Comparison of ENCODE assay signal across 19 mouse cellular contexts in the genomic region with DNA sequence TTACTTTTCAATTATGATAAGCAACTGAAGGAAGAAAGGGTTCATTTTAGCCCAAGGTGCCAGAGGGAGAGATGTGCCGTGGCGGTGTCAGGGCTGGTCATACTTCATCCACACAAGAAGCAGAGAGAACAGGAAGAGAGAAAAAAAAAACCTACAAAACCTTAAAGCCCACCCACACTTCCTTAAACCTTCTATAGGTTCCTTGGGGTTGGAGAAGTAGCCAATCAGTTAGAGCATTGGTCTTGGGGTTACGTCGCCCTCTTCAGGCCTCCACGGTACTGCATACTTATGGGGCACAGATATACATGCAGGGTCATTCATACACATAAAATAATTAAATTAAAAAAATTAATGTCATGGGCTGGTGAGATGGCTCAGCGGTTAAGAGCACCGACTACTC. TPM values are rescaled to one million over a fixed set of nuclear protein-coding genes. Genes with fewer than 3 reads are reported as not detected.
DNase-seq lines count a peak whose midpoint lies in the region; ATAC-seq and TF ChIP-seq lines count a peak whose summit lies in the region.
"Had no signal": no experiment of that assay in that cellular context is flagged by ENCODE, and none has a peak within 500 bp of the region (broad histone marks: within the 10 kb centered on the region; RNA-seq: fewer than 3 reads in every experiment).

No protein-coding gene starts in this region.

- H3K4me1 ChIP-seq in lung, adult 2 months (ENCODE audit: control insufficient read depth, insufficient read depth, low read length): no peaks in the 10 kb centered on the region

- H3K4me3 ChIP-seq in lung, adult 2 months (replicated peaks; ENCODE audit: extremely low read depth, low read depth, low read length): no peak overlapping the region
- H3K4me3 ChIP-seq: heart, embryonic 12.5 days; left cerebral cortex, adult 2 months had no signal

- intact Hi-C loops in left cerebral cortex, postnatal 36 days (cut with DNase I): no loop called here

- no peak for TF ChIP-seq POLR2A in lung, adult 2 months (IDR thresholded peaks at IDR 0.05; ENCODE audit: borderline replicate concordance, extremely low read depth, low read depth, low read length)
- TF ChIP-seq POLR2A in brain, embryonic 14.5 days (IDR thresholded peaks at IDR 0.05; ENCODE audit: borderline replicate concordance, extremely low read depth, insufficient read depth, insufficient read length, poor library complexity, severe bottlenecking): no peak

- peak; percentile 49 for DNase-seq in CD4-positive, CD25-positive, alpha-beta regulatory T cell, adult 2 months (ENCODE audit: low read depth, low spot score)
- no peak for DNase-seq in lung, adult 2 months
- DNase-seq in lung, postnatal 14 days: no peak
- DNase-seq in B cell, adult 2 months: peak; percentile 29 to 46
- DNase-seq in brain, embryonic 14.5 days (ENCODE audit: low read depth): no peak
- no peak for DNase-seq in cerebellum, adult 11-12 months
- DNase-seq in left cerebral cortex, postnatal 36 days (ENCODE audit: low spot score in 2 of 2): no peak
- DNase-seq: adrenal gland, adult 2 months; cerebellum, adult 9-11 months; gastrocnemius, postnatal 14 days; heart, postnatal 4 days; thymus, postnatal 36 days had no signal

- 96% methylated on average over 7 of the region's 7 CpGs for WGBS in lung, adult 2 months

- TF ChIP-seq CTCF in lung, adult 2 months (IDR thresholded peaks at IDR 0.05; ENCODE audit: insufficient read depth, low read length): 0 out of 2 replicates have a peak, but pooled peaks have one; percentile 5
- peak; percentile 23; the same call in 1 of the 2 replicates for TF ChIP-seq CTCF in brain, embryonic 14.5 days (IDR thresholded peaks at IDR 0.05; ENCODE audit: borderline replicate concordance, extremely low read depth, insufficient read depth, insufficient read length)

- ATAC-seq in CD4-positive, CD25-positive, alpha-beta regulatory T cell, adult 4 months: no peak
- ATAC-seq: forebrain, embryonic 16.5 days; intestine, embryonic 16.5 days had no signal

RNA-seq across cellular contexts. Expression of gene Fbxo17, which starts 5.5 kb away (rescaled TPM):
- polyA plus RNA-seq in CD4-positive, CD25-positive, alpha-beta regulatory T cell, adult 4 months (2017; shearing (Covaris generic)): 10 to 100 TPM in 1 of 2 experiments, 1 to 10 TPM in 1; 9.8 to 15.6 TPM
- 6.1 and 7.0 TPM in 2 replicates for polyA plus RNA-seq in lung, adult 2 months (2012; rRNA removed)
- 3.3 and 4.1 TPM in 2 replicates for polyA plus RNA-seq in brain, embryonic 14.5 days (2012; rRNA removed)
- 1 to 10 TPM; 2.0 TPM for total RNA-seq in left cerebral cortex, postnatal 36 days (2021)
- total RNA-seq: monocyte, adult 5-6 weeks had no signal

RNA-seq across cellular contexts. Expression of gene Mrps12, which starts 19.5 kb away (rescaled TPM):
- polyA plus RNA-seq in CD4-positive, CD25-positive, alpha-beta regulatory T cell, adult 4 months (2017; shearing (Covaris generic)): 10 to 100 TPM; 66.3 to 68.5 TPM
- polyA plus RNA-seq in lung, adult 2 months (2012; rRNA removed): 45.9 and 57.2 TPM in 2 replicates
- polyA plus RNA-seq in brain, embryonic 14.5 days (2012; rRNA removed): 68.0 and 91.1 TPM in 2 replicates
- 10 to 100 TPM; 66.5 to 70.2 TPM for total RNA-seq in left cerebral cortex, postnatal 36 days (2021)

RNA-seq across cellular contexts. Expression of gene Sars2, which starts 19.7 kb away (rescaled TPM):
- 10 to 100 TPM in 1 of 2 experiments, 1 to 10 TPM in 1; 8.5 to 11.7 TPM for polyA plus RNA-seq in CD4-positive, CD25-positive, alpha-beta regulatory T cell, adult 4 months (2017; shearing (Covaris generic))
- 13.6 and 15.8 TPM in 2 replicates for polyA plus RNA-seq in lung, adult 2 months (2012; rRNA removed)
- polyA plus RNA-seq in brain, embryonic 14.5 days (2012; rRNA removed): 22.5 and 27.4 TPM in 2 replicates
- 10 to 100 TPM; 14.9 to 15.1 TPM for total RNA-seq in left cerebral cortex, postnatal 36 days (2021)

RNA-seq across cellular contexts. Expression of gene Fbxo27, which starts 29.4 kb away (rescaled TPM):
- polyA plus RNA-seq in CD4-positive, CD25-positive, alpha-beta regulatory T cell, adult 4 months (2017; shearing (Covaris generic)): 1 to 10 TPM; 1.6 to 2.2 TPM
- 3.7 and 3.8 TPM in 2 replicates for polyA plus RNA-seq in lung, adult 2 months (2012; rRNA removed)
- polyA plus RNA-seq in brain, embryonic 14.5 days (2012; rRNA removed): 18.0 and 22.0 TPM in 2 replicates
- total RNA-seq in left cerebral cortex, postnatal 36 days (2021): 10 to 100 TPM; 23.3 to 25.0 TPM
- polyA plus RNA-seq: macrophage had no signal

RNA-seq across cellular contexts. Expression of gene Ccer2, which starts 33.9 kb away (rescaled TPM):
- not detected for polyA plus RNA-seq in CD4-positive, CD25-positive, alpha-beta regulatory T cell, adult 4 months (2017; shearing (Covaris generic))
- polyA plus RNA-seq in lung, adult 2 months (2012; rRNA removed): not detected in 2 replicates
- 0.33 TPM in 1 of 2 replicates, not detected in the other for polyA plus RNA-seq in brain, embryonic 14.5 days (2012; rRNA removed)
- 1 to 10 TPM; 1.3 to 2.6 TPM for total RNA-seq in left cerebral cortex, postnatal 36 days (2021)
- total RNA-seq: adrenal gland, adult 2 months; gastrocnemius, postnatal 14 days; heart, postnatal 4 days; monocyte, adult 5-6 weeks had no signal
- polyA plus RNA-seq: adrenal gland, adult 2 months; forebrain, embryonic 16.5 days; heart, embryonic 12.5 days; intestine, embryonic 16.5 days; macrophage had no signal

Comparison
In these comparisons a context has a peak if more than half of its experiments do, and no peak if none do; other contexts are left out.
1. DNase-seq: peak in CD4-positive, CD25-positive, alpha-beta regulatory T cell, adult 2 months (single experiment) and B cell, adult 2 months (2 of 2); none in lung, adult 2 months (single experiment), lung, postnatal 14 days (single experiment), brain, embryonic 14.5 days (single experiment), cerebellum, adult 11-12 months (single experiment) and left cerebral cortex, postnatal 36 days (0 of 2).